Comparison of ENCODE assay signal across 14 mouse cellular contexts in the genomic region with DNA sequence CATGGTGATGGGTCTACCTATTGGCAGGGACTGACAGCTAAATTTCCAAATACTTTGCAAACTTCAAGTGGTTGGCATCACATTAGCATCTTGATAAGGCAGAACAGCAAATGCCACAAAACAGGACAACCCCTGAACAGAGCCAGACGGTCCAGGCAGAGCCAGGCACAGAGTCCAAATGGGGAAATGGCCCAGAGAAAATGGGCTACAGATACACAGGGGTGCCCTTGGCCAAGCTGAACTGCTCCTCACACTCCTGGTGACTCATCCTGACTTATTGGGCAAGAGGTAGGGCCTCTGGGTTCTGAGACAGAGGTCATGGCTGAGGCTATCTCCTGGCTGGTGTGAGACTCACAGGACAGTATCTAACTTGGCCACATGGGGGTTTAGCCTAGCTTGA. TPM values are rescaled to one million over a fixed set of nuclear protein-coding genes. Genes with fewer than 3 reads are reported as not detected.
DNase-seq lines count a peak whose midpoint lies in the region; ATAC-seq and TF ChIP-seq lines count a peak whose summit lies in the region.
"Had no signal": no experiment of that assay in that cellular context is flagged by ENCODE, and none has a peak within 500 bp of the region (broad histone marks: within the 10 kb centered on the region; RNA-seq: fewer than 3 reads in every experiment).

No protein-coding gene starts in this region.

- H3K27ac ChIP-seq in liver, adult 2 months (replicated peaks; ENCODE audit: insufficient read depth, low read depth, low read length): no peak overlapping the region
- H3K27ac ChIP-seq in forebrain, embryonic 12.5 days: no peak overlapping the region
- H3K27ac ChIP-seq: midbrain, embryonic 10.5 days; neural tube, embryonic 15.5 days had no signal

- no peak overlapping the region for H3K4me2 ChIP-seq in forebrain, embryonic 12.5 days
- H3K4me2 ChIP-seq: neural tube, embryonic 15.5 days had no signal

- TF ChIP-seq CTCF in liver, adult 2 months (IDR thresholded peaks at IDR 0.05; ENCODE audit: low read depth, low read length): peak; percentile 17; the same call in 1 of the 2 replicates
- TF ChIP-seq CTCF in Patski (IDR thresholded peaks at IDR 0.05): no peak

- CTCF ChIA-PET in Patski (lab: Charles Lee): interaction anchor here (0.8 to 1.4 kb wide), 4 partner anchors 36 to 61 kb away, joined by 3 to 4 read pairs (median 3); no protein-coding TSS in a partner anchor

- ATAC-seq in Patski: peak; percentile 58
- ATAC-seq in granulocyte monocyte progenitor cell, adult 5-6 weeks (replicated peaks; ENCODE audit: poor library complexity, severe bottlenecking): peak; percentile 97
- ATAC-seq in forebrain, embryonic 12.5 days (ENCODE audit: low FRiP score): no peak

- H3K9me3 ChIP-seq in forebrain, embryonic 12.5 days: no peaks in the 10 kb centered on the region
- H3K9me3 ChIP-seq: midbrain, embryonic 10.5 days; neural tube, embryonic 15.5 days had no signal

- no peak for TF ChIP-seq POLR2A in liver, adult 2 months (IDR thresholded peaks at IDR 0.05; ENCODE audit: extremely low read depth, insufficient read depth, low read length)

- no peak overlapping the region for H3K4me3 ChIP-seq in liver, adult 2 months (ENCODE audit: insufficient read depth, low read depth, low read length)
- no peak overlapping the region for H3K4me3 ChIP-seq in forebrain, embryonic 12.5 days (replicated peaks)
- H3K4me3 ChIP-seq: midbrain, embryonic 10.5 days; neural tube, embryonic 15.5 days had no signal

- intact Hi-C loops in heart, postnatal 36 days (cut with DNase I): no loop called here

- DNase-seq in liver, adult 2 months (ENCODE audit: extremely low read depth, low read depth, low spot score): peak; percentile 96
- no peak for DNase-seq in liver
- no peak for DNase-seq in Patski (ENCODE audit: low read depth, low spot score)
- peak; percentile 83 to 90 for DNase-seq in monocyte, adult 2 months (ENCODE audit: low read depth in 1 of 2, low spot score in 2 of 2)
- no peak for DNase-seq in right cerebral cortex, adult 2 months (ENCODE audit: low spot score in 2 of 2)
- DNase-seq in heart, postnatal 36 days: no peak
- DNase-seq: gastrocnemius, postnatal 36 days; kidney, postnatal 10 days had no signal

- H3K79me2 ChIP-seq in liver, adult 2 months (ENCODE audit: control insufficient read depth, insufficient read depth, low read length): no peaks in the 10 kb centered on the region

- H3K4me1 ChIP-seq in liver, adult 2 months (ENCODE audit: control insufficient read depth, insufficient read depth, low read length): no peaks in the 10 kb centered on the region
- no peaks in the 10 kb centered on the region for H3K4me1 ChIP-seq in forebrain, embryonic 12.5 days
- H3K4me1 ChIP-seq: midbrain, embryonic 10.5 days; neural tube, embryonic 15.5 days had no signal

- H3K36me3 ChIP-seq in liver, adult 2 months (ENCODE audit: control insufficient read depth, insufficient read depth, low read length): no peaks in the 10 kb centered on the region
- H3K36me3 ChIP-seq in forebrain, embryonic 12.5 days (replicated peaks): no peaks in the 10 kb centered on the region
- H3K36me3 ChIP-seq: midbrain, embryonic 10.5 days; neural tube, embryonic 15.5 days had no signal

- H3K27me3 ChIP-seq in liver, adult 2 months (ENCODE audit: control insufficient read depth, insufficient read depth, low read length): no peaks in the 10 kb centered on the region
- H3K27me3 ChIP-seq in Patski: no peaks in the 10 kb centered on the region
- H3K27me3 ChIP-seq in forebrain, embryonic 12.5 days: no peaks in the 10 kb centered on the region
- H3K27me3 ChIP-seq: neural tube, embryonic 15.5 days had no signal

- 14% methylated on average over 1 of the region's 1 CpGs for WGBS in liver, adult 2 months
- WGBS in forebrain, embryonic 12.5 days: 80% methylated on average over 1 of the region's 1 CpGs

- POLR2A ChIA-PET in Patski (lab: Charles Lee): no interaction called here

- H3K9ac ChIP-seq in liver, adult 2 months (ENCODE audit: low read depth, low read length): no peak overlapping the region
- no peak overlapping the region for H3K9ac ChIP-seq in forebrain, embryonic 12.5 days
- H3K9ac ChIP-seq: neural tube, embryonic 15.5 days had no signal

- in situ Hi-C loops in Patski (cut with MboI; ENCODE audit: low pct_unique_long_range_greater_than_20kb): no loop called here

RNA-seq across cellular contexts. Expression of a gene that starts 9.5 kb away (rescaled TPM):
- not detected in 2 replicates for total RNA-seq in liver, adult 2 months (2014; rRNA removed)
- not detected in 2 replicates for polyA plus RNA-seq in liver, adult 2 months (2012; rRNA removed)
- 0.28 TPM for polyA plus RNA-seq in Patski (2021)
- total RNA-seq in granulocyte monocyte progenitor cell, adult 5-6 weeks (2014; fragmentation: Nextera tagmentation): not detected in 2 replicates
- total RNA-seq in granulocyte monocyte progenitor cell, adult 5-6 weeks (2017): not detected in 2 replicates
- 0.33 and 0.35 TPM in 2 replicates for polyA plus RNA-seq in forebrain, embryonic 12.5 days (2016; fragmentation: Nextera tagmentation; extraction: Ambion mirVana)
- not detected for total RNA-seq in heart, postnatal 36 days (2021)
- total RNA-seq: gastrocnemius, postnatal 36 days had no signal
- polyA plus RNA-seq: neural tube, embryonic 15.5 days had no signal

RNA-seq across cellular contexts. Expression of a gene that starts 27.0 kb away (rescaled TPM):
- total RNA-seq in liver, adult 2 months (2014; rRNA removed): 0.13 and 0.18 TPM in 2 replicates
- 0.16 TPM in 2 replicates for polyA plus RNA-seq in liver, adult 2 months (2012; rRNA removed)
- 0.05 TPM for polyA plus RNA-seq in Patski (2021)
- total RNA-seq in granulocyte monocyte progenitor cell, adult 5-6 weeks (2014; fragmentation: Nextera tagmentation): not detected in 2 replicates
- total RNA-seq in granulocyte monocyte progenitor cell, adult 5-6 weeks (2017): not detected in 2 replicates
- not detected in 2 replicates for polyA plus RNA-seq in forebrain, embryonic 12.5 days (2016; fragmentation: Nextera tagmentation; extraction: Ambion mirVana)
- total RNA-seq in heart, postnatal 36 days (2021): not detected
- total RNA-seq: gastrocnemius, postnatal 36 days had no signal
- polyA plus RNA-seq: hindbrain, embryonic 11.5 days; midbrain, embryonic 10.5 days; neural tube, embryonic 15.5 days had no signal

RNA-seq across cellular contexts. Expression of a gene that starts 30.6 kb away (rescaled TPM):
- not detected in 2 replicates for total RNA-seq in liver, adult 2 months (2014; rRNA removed)
- not detected in 2 replicates for polyA plus RNA-seq in liver, adult 2 months (2012; rRNA removed)
- 0.28 TPM for polyA plus RNA-seq in Patski (2021)
- total RNA-seq in granulocyte monocyte progenitor cell, adult 5-6 weeks (2014; fragmentation: Nextera tagmentation): not detected in 2 replicates
- total RNA-seq in granulocyte monocyte progenitor cell, adult 5-6 weeks (2017): not detected in 2 replicates
- 0.26 and 0.31 TPM in 2 replicates for polyA plus RNA-seq in forebrain, embryonic 12.5 days (2016; fragmentation: Nextera tagmentation; extraction: Ambion mirVana)
- not detected for total RNA-seq in heart, postnatal 36 days (2021)
- total RNA-seq: gastrocnemius, postnatal 36 days; left cerebral cortex, postnatal 36 days had no signal
- polyA plus RNA-seq: midbrain, embryonic 10.5 days had no signal

RNA-seq across cellular contexts. Expression of a gene that starts 52.3 kb away (rescaled TPM):
- not detected in 2 replicates for total RNA-seq in liver, adult 2 months (2014; rRNA removed)
- polyA plus RNA-seq in liver, adult 2 months (2012; rRNA removed): not detected in 2 replicates
- polyA plus RNA-seq in Patski (2021): not detected
- total RNA-seq in granulocyte monocyte progenitor cell, adult 5-6 weeks (2014; fragmentation: Nextera tagmentation): not detected in 2 replicates
- total RNA-seq in granulocyte monocyte progenitor cell, adult 5-6 weeks (2017): not detected in 2 replicates
- not detected in 2 replicates for polyA plus RNA-seq in forebrain, embryonic 12.5 days (2016; fragmentation: Nextera tagmentation; extraction: Ambion mirVana)
- not detected for total RNA-seq in heart, postnatal 36 days (2021)
- total RNA-seq: gastrocnemius, postnatal 36 days; left cerebral cortex, postnatal 36 days had no signal
- polyA plus RNA-seq: hindbrain, embryonic 11.5 days; midbrain, embryonic 10.5 days; neural tube, embryonic 15.5 days had no signal

Comparison
In these comparisons a context has a peak if more than half of its experiments do, and no peak if none do; other contexts are left out.
1. DNase-seq: peak in liver, adult 2 months (single experiment) and monocyte, adult 2 months (2 of 2); none in liver (single experiment), Patski (single experiment), right cerebral cortex, adult 2 months (0 of 2) and heart, postnatal 36 days (0 of 2).